In genomic region chr1:174465385-174465784, GRCm38 (mm10) we compare ENCODE assay signal across 31 mouse cellular contexts. TPM values are rescaled to one million over a fixed set of nuclear protein-coding genes. Genes with fewer than 3 reads are reported as not detected.
DNase-seq lines count a peak whose midpoint lies in the region; ATAC-seq and TF ChIP-seq lines count a peak whose summit lies in the region.
"Had no signal": no experiment of that assay in that cellular context is flagged by ENCODE, and none has a peak within 500 bp of the region (broad histone marks: within the 10 kb centered on the region; RNA-seq: fewer than 3 reads in every experiment).

No protein-coding gene starts in this region.

- no peak overlapping the region for H3K4me3 ChIP-seq in liver, embryonic 12.5 days
- H3K4me3 ChIP-seq in liver, postnatal 0 days (ENCODE audit: low read depth, low read length) = no peak overlapping the region
- no peak overlapping the region for H3K4me3 ChIP-seq in liver, embryonic 14.5 days (ENCODE audit: insufficient read depth in 1 of 2, low read depth in 2 of 2, low read length in 2 of 2)
- H3K4me3 ChIP-seq: embryonic facial prominence, embryonic 13.5 days; embryonic facial prominence, embryonic 15.5 days; erythroblast, embryonic 14.5 days; forebrain, embryonic 10.5 days; forebrain, embryonic 12.5 days had no signal

- H3K9ac ChIP-seq in liver, embryonic 12.5 days = no peak overlapping the region
- no peak overlapping the region for H3K9ac ChIP-seq in liver, postnatal 0 days (replicated peaks)
- no peak overlapping the region for H3K9ac ChIP-seq in liver, embryonic 14.5 days (replicated peaks)
- H3K9ac ChIP-seq: embryonic facial prominence, embryonic 13.5 days; embryonic facial prominence, embryonic 15.5 days; forebrain, embryonic 12.5 days had no signal

- 39% methylated on average over 3 of the region's 3 CpGs for WGBS in liver, embryonic 12.5 days (ENCODE audit: insufficient replicate concordance)
- 58% methylated on average over 3 of the region's 3 CpGs for WGBS in liver, postnatal 0 days (ENCODE audit: insufficient replicate concordance)
- 31% methylated on average over 3 of the region's 3 CpGs for WGBS in liver, embryonic 14.5 days (ENCODE audit: insufficient replicate concordance)

- no peaks in the 10 kb centered on the region for H3K36me3 ChIP-seq in liver, embryonic 12.5 days
- H3K36me3 ChIP-seq in liver, postnatal 0 days (replicated peaks; ENCODE audit: insufficient read depth, low read length) = no peaks in the 10 kb centered on the region
- H3K36me3 ChIP-seq in liver, embryonic 14.5 days (replicated peaks; ENCODE audit: control insufficient read depth, insufficient read depth, low read depth) = no peaks in the 10 kb centered on the region
- H3K36me3 ChIP-seq: embryonic facial prominence, embryonic 13.5 days; embryonic facial prominence, embryonic 15.5 days; forebrain, embryonic 10.5 days; forebrain, embryonic 12.5 days; G1E had no signal

- peak; percentile 62; the same call in 1 of the 2 replicates for ATAC-seq in liver, embryonic 12.5 days
- no peak for ATAC-seq in liver, postnatal 0 days
- peak; percentile 55; the same call in 1 of the 2 replicates for ATAC-seq in liver, embryonic 14.5 days (ENCODE audit: insufficient read depth)
- ATAC-seq in megakaryocyte-erythroid progenitor cell, adult 5-6 weeks (replicated peaks; ENCODE audit: low FRiP score, low TSS enrichment, poor library complexity, severe bottlenecking) = peak; percentile 80
- ATAC-seq: CD4-positive, CD25-positive, alpha-beta regulatory T cell, adult 4 months; forebrain, embryonic 14.5 days; forebrain, embryonic 16.5 days had no signal

- no peak overlapping the region for H3K27ac ChIP-seq in liver, embryonic 12.5 days
- H3K27ac ChIP-seq in liver, postnatal 0 days (ENCODE audit: low read depth) = no peak overlapping the region
- H3K27ac ChIP-seq in liver, embryonic 14.5 days = no peak overlapping the region
- H3K27ac ChIP-seq: embryonic facial prominence, embryonic 13.5 days; embryonic facial prominence, embryonic 15.5 days; forebrain, embryonic 10.5 days; forebrain, embryonic 12.5 days had no signal

- no peaks in the 10 kb centered on the region for H3K4me1 ChIP-seq in liver, embryonic 12.5 days
- no peaks in the 10 kb centered on the region for H3K4me1 ChIP-seq in liver, postnatal 0 days (ENCODE audit: insufficient read depth)
- no peaks in the 10 kb centered on the region for H3K4me1 ChIP-seq in liver, embryonic 14.5 days (replicated peaks; ENCODE audit: control insufficient read depth in 2 of 2, insufficient read depth in 2 of 2, low read length in 1 of 2)
- H3K4me1 ChIP-seq: embryonic facial prominence, embryonic 13.5 days; embryonic facial prominence, embryonic 15.5 days; forebrain, embryonic 10.5 days; forebrain, embryonic 12.5 days had no signal

- no peaks in the 10 kb centered on the region for H3K9me3 ChIP-seq in liver, embryonic 12.5 days (replicated peaks)
- H3K9me3 ChIP-seq in liver, postnatal 0 days (ENCODE audit: low read length) = no peaks in the 10 kb centered on the region
- H3K9me3 ChIP-seq in liver, embryonic 14.5 days (ENCODE audit: control insufficient read depth, low read length) = no peaks in the 10 kb centered on the region
- H3K9me3 ChIP-seq: embryonic facial prominence, embryonic 13.5 days; embryonic facial prominence, embryonic 15.5 days; forebrain, embryonic 10.5 days; forebrain, embryonic 12.5 days; G1E had no signal

- TF ChIP-seq EP300 in liver, postnatal 0 days (IDR thresholded peaks at IDR 0.05; ENCODE audit: low read depth) = no peak
- TF ChIP-seq EP300 in liver, embryonic 14.5 days (IDR thresholded peaks at IDR 0.05; ENCODE audit: low read depth) = no peak

- TF ChIP-seq CTCF in liver, postnatal 0 days (IDR thresholded peaks at IDR 0.05; ENCODE audit: low read depth) = no peak
- no peak for TF ChIP-seq CTCF in liver, embryonic 14.5 days (IDR thresholded peaks at IDR 0.05; ENCODE audit: low read depth)

- peak; percentile 37 for DNase-seq in heart, adult 11 months
- no peak for DNase-seq in heart, postnatal 4 days
- DNase-seq in liver, postnatal 0 days = no peak
- DNase-seq in liver, embryonic 14.5 days (ENCODE audit: low read depth in 3 of 3, low spot score in 3 of 3) = no peak
- no peak for DNase-seq in cerebellum, adult 9-11 months
- no peak for DNase-seq in layer of hippocampus, adult 9-10 months (ENCODE audit: low spot score)
- DNase-seq: adrenal gland, adult 8-10 months; adrenal gland, postnatal 14 days; adrenal gland, postnatal 36 days; B cell, adult 2 months; cerebellum, adult 11-12 months; cerebellum, adult 2 months; cerebellum, adult 9-10 months; cerebellum, postnatal 14 days; cerebellum, postnatal 36 days; embryo, embryonic 11 days had no signal

- H3K4me2 ChIP-seq in liver, embryonic 12.5 days = no peak overlapping the region
- no peak overlapping the region for H3K4me2 ChIP-seq in liver, postnatal 0 days (ENCODE audit: low read depth, low read length)
- H3K4me2 ChIP-seq in liver, embryonic 14.5 days (ENCODE audit: low read depth) = no peak overlapping the region
- H3K4me2 ChIP-seq: embryonic facial prominence, embryonic 13.5 days; embryonic facial prominence, embryonic 15.5 days; forebrain, embryonic 12.5 days had no signal

- H3K27me3 ChIP-seq in liver, embryonic 12.5 days (replicated peaks) = no peaks in the 10 kb centered on the region
- H3K27me3 ChIP-seq in liver, postnatal 0 days (ENCODE audit: insufficient read depth, low read length) = no peaks in the 10 kb centered on the region
- no peaks in the 10 kb centered on the region for H3K27me3 ChIP-seq in liver, embryonic 14.5 days (ENCODE audit: control insufficient read depth, insufficient read depth, low read length)
- H3K27me3 ChIP-seq: CH12.LX; embryonic facial prominence, embryonic 15.5 days; forebrain, embryonic 12.5 days had no signal

RNA-seq across cellular contexts. Expression of gene Olfr220, which starts 23.5 kb away (rescaled TPM):
- total RNA-seq in heart, postnatal 4 days (2021) = not detected
- not detected in 2 replicates for polyA plus RNA-seq in liver, embryonic 12.5 days (2016; fragmentation: Nextera tagmentation; extraction: Ambion mirVana)
- not detected in 2 replicates for polyA plus RNA-seq in liver, postnatal 0 days (2015; fragmentation: Nextera tagmentation; extraction: Ambion mirVana)
- not detected in 2 replicates for polyA plus RNA-seq in liver, embryonic 14.5 days (2012; rRNA removed)
- not detected in 2 replicates for polyA plus RNA-seq in liver, embryonic 14.5 days (2014; fragmentation: Nextera tagmentation; extraction: Ambion mirVana)
- 0.87 TPM in 1 of 2 replicates, not detected in the other for total RNA-seq in megakaryocyte-erythroid progenitor cell, adult 5-6 weeks (2014; fragmentation: Nextera tagmentation)
- total RNA-seq in megakaryocyte-erythroid progenitor cell, adult 5-6 weeks (2017) = not detected in 2 replicates
- total RNA-seq: adrenal gland, adult 18-20 months; adrenal gland, adult 8-10 months; adrenal gland, postnatal 14 days; adrenal gland, postnatal 36 days; CH12.LX; common myeloid progenitor, adult 5-6 weeks had no signal
- polyA plus RNA-seq: cerebellum, adult 2 months; embryonic facial prominence, embryonic 11.5 days; embryonic facial prominence, embryonic 13.5 days; erythroblast, embryonic 14.5 days; forebrain, embryonic 10.5 days; forebrain, embryonic 12.5 days; forebrain, embryonic 14.5 days; forebrain, embryonic 16.5 days; G1E had no signal

RNA-seq across cellular contexts. Expression of gene Fmn2, which starts 36.2 kb away (rescaled TPM):
- under 1 TPM; 0.36 to 0.52 TPM for total RNA-seq in heart, postnatal 4 days (2021)
- 0.06 and 0.10 TPM in 2 replicates for polyA plus RNA-seq in liver, embryonic 12.5 days (2016; fragmentation: Nextera tagmentation; extraction: Ambion mirVana)
- 0.09 and 0.11 TPM in 2 replicates for polyA plus RNA-seq in liver, postnatal 0 days (2015; fragmentation: Nextera tagmentation; extraction: Ambion mirVana)
- polyA plus RNA-seq in liver, embryonic 14.5 days (2012; rRNA removed) = 0.03 and 0.17 TPM in 2 replicates
- not detected in 2 replicates for polyA plus RNA-seq in liver, embryonic 14.5 days (2014; fragmentation: Nextera tagmentation; extraction: Ambion mirVana)
- total RNA-seq in megakaryocyte-erythroid progenitor cell, adult 5-6 weeks (2014; fragmentation: Nextera tagmentation) = 0.68 TPM in 1 of 2 replicates, not detected in the other
- total RNA-seq in megakaryocyte-erythroid progenitor cell, adult 5-6 weeks (2017) = not detected in 2 replicates
- total RNA-seq: G1E had no signal
- polyA plus RNA-seq: CD4-positive, CD25-positive, alpha-beta regulatory T cell, adult 4 months; G1E had no signal

RNA-seq across cellular contexts. Expression of gene Olfr414, which starts 41.5 kb away (rescaled TPM):
- not detected for total RNA-seq in heart, postnatal 4 days (2021)
- 0.04 TPM in 1 of 2 replicates, not detected in the other for polyA plus RNA-seq in liver, embryonic 12.5 days (2016; fragmentation: Nextera tagmentation; extraction: Ambion mirVana)
- not detected in 2 replicates for polyA plus RNA-seq in liver, postnatal 0 days (2015; fragmentation: Nextera tagmentation; extraction: Ambion mirVana)
- polyA plus RNA-seq in liver, embryonic 14.5 days (2012; rRNA removed) = 0.06 and 0.08 TPM in 2 replicates
- not detected in 2 replicates for polyA plus RNA-seq in liver, embryonic 14.5 days (2014; fragmentation: Nextera tagmentation; extraction: Ambion mirVana)
- total RNA-seq in megakaryocyte-erythroid progenitor cell, adult 5-6 weeks (2014; fragmentation: Nextera tagmentation) = 2.2 and 4.4 TPM in 2 replicates
- 3.1 and 5.1 TPM in 2 replicates for total RNA-seq in megakaryocyte-erythroid progenitor cell, adult 5-6 weeks (2017)
- total RNA-seq: adrenal gland, adult 18-20 months; adrenal gland, adult 8-10 months; adrenal gland, postnatal 14 days; adrenal gland, postnatal 36 days; CH12.LX had no signal
- polyA plus RNA-seq: CD4-positive, CD25-positive, alpha-beta regulatory T cell, adult 4 months; cerebellum, adult 2 months; embryonic facial prominence, embryonic 11.5 days; embryonic facial prominence, embryonic 13.5 days; erythroblast, embryonic 14.5 days; forebrain, embryonic 10.5 days; forebrain, embryonic 12.5 days; forebrain, embryonic 14.5 days; forebrain, embryonic 16.5 days; G1E had no signal
